In genomic region chr4:100132261-100132660, GRCm38 (mm10) we compare ENCODE assay signal across 20 mouse cellular contexts.
A peak's percentile ranks its signal among the peaks of the same experiment; 100 is the strongest.
DNase-seq lines count a peak whose midpoint lies in the region; ATAC-seq lines count a peak whose summit lies in the region.
"Had no signal": no experiment of that assay in that cellular context is flagged by ENCODE, and none has a peak within 500 bp of the region (broad histone marks: within the 10 kb centered on the region; RNA-seq: fewer than 3 reads in every experiment).

No protein-coding gene starts in this region.

- ATAC-seq in cerebellum, adult (ENCODE audit: insufficient number of reproducible peaks, low FRiP score, low TSS enrichment): no peak
- ATAC-seq: activated CD4-positive, CD25-positive, alpha-beta regulatory T cell, adult 4 months; forebrain, embryonic 13.5 days; intestine, embryonic 16.5 days had no signal

- DNase-seq in cerebellum, postnatal 14 days: peak; percentile 54 to 63
- peak; percentile 50 for DNase-seq in kidney, adult 9 months
- no peak for DNase-seq in kidney, postnatal 10 days
- DNase-seq in adipocyte (ENCODE audit: low spot score): peak; percentile 15
- peak; percentile 36 to 56 for DNase-seq in cerebellum, postnatal 25 days
- DNase-seq: adrenal gland, adult 8-10 months; B cell, adult 2 months; gastrocnemius, postnatal 14 days; heart, postnatal 36 days; kidney, postnatal 4 days; layer of hippocampus, adult 9-11 months; lung, embryonic 14.5 days; lung, postnatal 14 days; midbrain, embryonic 14.5 days; retina, postnatal 1 day; right cerebral cortex, postnatal 14 days had no signal
